Mouse (Mus musculus) left cerebral cortex, adult 8-10 months (tissue): Measurements from ENCODE around the gene Col7a1. TPM values are rescaled to one million over a fixed set of nuclear protein-coding genes. Genes with fewer than 3 reads are reported as not detected.

Experiments
- DNase-seq, 2 experiments: peaks; one replicate each; pipeline ENCODE4 v3.0.0; 2022; ENCODE audit warnings: low spot score in 2 of 2
- microRNA-seq, 2 experiments: library from miRNA; unstranded; fragments of <30 nt; microRNA quantifications; one replicate each; pipeline ENCODE4 v1.2.0; 2022
- total RNA-seq, 4 experiments: library from RNA; stranded (reverse); gene quantifications; 2 replicates each; pipeline ENCODE4 v1.2.4; 2022

The Col7a1 gene
- total RNA-seq, 4 experiments from 2014 or later: 1.5 to 2.7 (median 2.1) TPM

- no peak for DNase-seq
Observed at GRCm38 (mm10) chr9:109016973-109017604, 63.7 kb downstream of the Col7a1 start.

DNA sequence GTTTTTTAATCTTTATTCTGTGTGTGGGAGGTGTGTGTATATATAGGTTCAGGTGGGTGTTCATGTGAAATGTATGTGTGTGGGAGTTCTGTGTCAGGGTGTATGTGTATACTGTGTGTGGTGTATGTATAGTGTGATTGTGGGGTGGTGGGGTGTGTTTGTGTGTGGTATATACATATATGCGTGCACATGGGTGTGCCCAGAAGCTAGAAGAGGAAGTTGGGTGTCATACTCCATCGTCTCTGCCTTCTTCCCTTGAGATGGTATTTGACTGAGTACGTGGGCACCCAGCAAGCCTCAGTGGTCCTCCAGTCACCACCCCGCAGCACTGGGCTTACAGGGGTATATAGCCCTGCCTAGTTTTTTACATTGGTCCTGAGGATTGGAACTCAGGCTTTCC, 68.0 kb downstream of the Col7a1 start:
- DNase-seq: peak in 1 of 2 experiments; percentile 16

GRCm38 (mm10) chr9:109022866-109023685, 69.7 kb downstream of the Col7a1 start:
- DNase-seq: peak in 1 of 2 experiments; percentile 71

GRCm38 (mm10) chr9:109027521-109027920, 74.1 kb downstream of the Col7a1 start:
- no peak for DNase-seq

DNA sequence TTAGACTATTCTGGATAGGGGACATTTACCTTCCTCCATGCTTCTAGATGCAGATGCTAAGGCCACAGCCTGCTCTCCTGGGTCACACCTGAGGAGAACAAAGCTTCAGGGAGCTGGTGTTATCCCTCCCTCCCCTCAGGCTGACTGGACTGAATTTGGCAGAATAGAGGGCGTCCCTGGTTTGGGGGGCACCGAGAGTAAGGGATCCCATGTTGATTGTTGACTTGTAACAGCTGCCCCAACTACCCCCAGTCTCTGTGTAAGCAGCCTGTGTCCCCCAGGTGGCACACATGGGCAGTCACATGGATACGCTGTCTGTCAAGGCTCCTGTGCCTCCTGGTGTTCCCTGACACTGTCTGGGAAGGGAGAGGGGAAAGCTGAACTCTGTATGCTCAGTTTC, 75.0 kb downstream of the Col7a1 start:
- no peak for DNase-seq

- no peak for DNase-seq
Observed at GRCm38 (mm10) chr9:109028919-109029318, 75.5 kb downstream of the Col7a1 start.

DNA sequence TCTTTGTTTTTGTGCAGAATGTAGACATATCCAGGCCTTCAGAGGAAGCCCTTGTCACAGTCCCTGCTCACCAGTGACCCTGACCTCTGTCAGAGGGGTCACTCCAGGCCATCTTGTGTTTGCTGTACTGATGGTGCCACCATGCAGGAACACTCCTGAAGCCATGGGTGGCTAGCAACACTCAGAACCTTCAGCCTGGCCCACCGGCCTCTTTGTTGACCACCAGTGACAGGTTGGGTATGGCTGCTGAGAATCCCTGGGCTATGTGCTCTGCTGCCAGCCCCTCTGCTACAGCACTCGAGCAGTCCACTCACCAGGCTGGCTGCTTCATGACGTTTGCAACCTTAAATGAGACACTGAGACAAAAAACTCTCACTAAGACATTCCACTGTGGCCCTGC, 76.9 kb downstream of the Col7a1 start:
- DNase-seq: no peak

DNA sequence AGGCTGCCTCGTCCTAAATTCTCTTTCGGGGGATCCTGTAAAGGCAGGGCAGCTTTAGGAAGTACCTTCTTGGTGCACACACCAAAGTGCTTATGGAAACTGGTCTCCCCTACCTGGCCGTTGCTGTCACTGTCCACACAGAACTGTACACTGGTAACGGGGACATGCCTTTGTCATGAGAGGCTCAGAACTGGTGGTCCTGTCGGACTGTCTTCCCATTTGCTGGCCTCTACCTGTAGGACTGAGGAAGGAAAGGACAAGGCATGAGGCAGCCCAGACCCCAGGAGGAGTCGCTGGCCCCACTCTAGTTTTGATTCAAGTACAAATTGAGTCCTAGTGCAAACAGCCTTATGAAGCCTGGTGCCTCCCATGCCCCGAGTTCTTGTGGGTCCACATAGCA, 77.6 kb downstream of the Col7a1 start:
- DNase-seq: no peak

GRCm38 (mm10) chr9:109031686-109032085, 78.3 kb downstream of the Col7a1 start:
- no peak for DNase-seq

GRCm38 (mm10) chr9:109032435-109032834, 79.0 kb downstream of the Col7a1 start:
- no peak for DNase-seq

Small RNA genes lying within 50 kb of the gene (microRNA-seq; reads per million reads assigned to microRNA genes)
- gene Mir711: 0 reads per million in 2 experiments

Other genes starting within 250 kb of the Col7a1 start
- 100 to 1,000 TPM; 137 to 158 (median 157) TPM for gene Ip6k2, start 169.8 kb upstream of the Col7a1 start, total RNA-seq
- 10 to 100 TPM; 56.8 to 65.8 (median 59.9) TPM for gene Nckipsd, start 145.2 kb upstream of the Col7a1 start, total RNA-seq
- 10 to 100 TPM; 45.0 to 60.8 (median 50.5) TPM for gene Celsr3, start 127.3 kb upstream of the Col7a1 start, total RNA-seq
- gene Slc26a6, start 100.3 kb upstream of the Col7a1 start, total RNA-seq: 10 to 100 TPM; 10.9 to 21.0 (median 16.6) TPM
- under 1 TPM in 2 of 4 experiments, not detected in 2; 0.37 to 0.61 TPM for gene Tmem89, start 39.0 kb upstream of the Col7a1 start, total RNA-seq
- 100 to 1,000 TPM; 355 to 385 (median 380) TPM for gene Uqcrc1, start 17.0 kb upstream of the Col7a1 start, total RNA-seq
- under 1 TPM in 2 of 4 experiments, not detected in 2; 0.33 to 0.53 TPM for gene Ucn2, start 32.4 kb downstream of the Col7a1 start, total RNA-seq
- 10 to 100 TPM; 15.0 to 17.6 (median 15.2) TPM for gene Pfkfb4, start 38.2 kb downstream of the Col7a1 start, total RNA-seq
- gene Shisa5, start 85.0 kb downstream of the Col7a1 start, total RNA-seq: 10 to 100 TPM; 81.8 to 96.8 (median 91.6) TPM
- 10 to 100 TPM; 11.8 to 17.1 (median 14.0) TPM for gene Trex1, start 106.1 kb downstream of the Col7a1 start, total RNA-seq
- 10 to 100 TPM; 24.7 to 31.7 (median 27.3) TPM for gene Atrip, start 120.5 kb downstream of the Col7a1 start, total RNA-seq
- 1 to 10 TPM; 6.8 to 8.0 (median 7.7) TPM for gene Ccdc51, start 128.9 kb downstream of the Col7a1 start, total RNA-seq
- 100 to 1,000 TPM; 291 to 329 (median 323) TPM for gene Tma7, start 129.0 kb downstream of the Col7a1 start, total RNA-seq
- 10 to 100 TPM; 65.5 to 74.0 (median 67.1) TPM for gene Plxnb1, start 141.8 kb downstream of the Col7a1 start, total RNA-seq
- not detected for gene Fbxw21, start 208.5 kb downstream of the Col7a1 start, total RNA-seq
- gene Fbxw13, start 242.4 kb downstream of the Col7a1 start, total RNA-seq: not detected